Mouse (Mus musculus): ENCODE measurements around the gene Il1a. TPM values are rescaled to one million over a fixed set of nuclear protein-coding genes. Genes with fewer than 3 reads are reported as not detected.

Gene Il1a
- total RNA-seq, 2 experiments from 2014 or later = 0.48 to 0.76 TPM

GRCm38 (mm10) chr2:129265316-129265715 is 44.5 kb downstream of the Il1a start:
- no peak for DNase-seq (ENCODE audit: low spot score in 2 of 2)

GRCm38 (mm10) chr2:129263073-129263472 is 46.7 kb downstream of the Il1a start:
- DNase-seq (ENCODE audit: low spot score in 2 of 2) = no peak

DNA sequence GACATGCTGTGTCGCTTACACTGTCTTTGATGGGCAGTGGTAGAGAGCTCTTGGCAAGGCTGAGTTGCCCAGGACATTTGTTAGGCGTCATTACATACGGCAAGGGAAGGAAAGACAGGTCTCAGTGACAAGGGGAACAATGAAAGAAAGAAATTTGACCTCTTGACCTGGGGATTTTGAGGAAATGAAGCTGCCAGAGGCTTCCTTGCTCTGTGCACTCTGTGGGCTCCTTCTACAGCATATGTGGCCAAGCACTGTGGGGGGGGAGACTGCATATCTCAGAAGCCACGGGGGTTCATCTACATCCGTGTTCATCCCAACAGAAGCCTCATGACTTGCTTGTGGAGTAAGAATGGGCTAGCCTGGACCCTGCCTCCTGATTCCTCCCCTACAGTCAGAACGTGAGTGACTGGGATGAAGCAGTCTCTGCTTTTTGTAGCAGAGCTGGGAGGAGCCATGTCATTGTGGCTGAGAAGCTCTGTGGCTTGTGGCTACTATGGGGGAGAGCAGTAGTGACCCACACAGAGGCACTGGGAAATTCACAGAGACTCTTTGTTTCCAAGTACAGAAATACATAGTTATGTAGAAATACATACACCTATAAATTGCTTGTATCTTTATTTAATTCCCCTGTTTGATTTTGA is 48.5 kb downstream of the Il1a start:
- no peak for DNase-seq (ENCODE audit: low spot score in 2 of 2)

GRCm38 (mm10) chr2:129260646-129261045 is 49.1 kb downstream of the Il1a start:
- DNase-seq (ENCODE audit: low spot score in 2 of 2) = no peak

DNA sequence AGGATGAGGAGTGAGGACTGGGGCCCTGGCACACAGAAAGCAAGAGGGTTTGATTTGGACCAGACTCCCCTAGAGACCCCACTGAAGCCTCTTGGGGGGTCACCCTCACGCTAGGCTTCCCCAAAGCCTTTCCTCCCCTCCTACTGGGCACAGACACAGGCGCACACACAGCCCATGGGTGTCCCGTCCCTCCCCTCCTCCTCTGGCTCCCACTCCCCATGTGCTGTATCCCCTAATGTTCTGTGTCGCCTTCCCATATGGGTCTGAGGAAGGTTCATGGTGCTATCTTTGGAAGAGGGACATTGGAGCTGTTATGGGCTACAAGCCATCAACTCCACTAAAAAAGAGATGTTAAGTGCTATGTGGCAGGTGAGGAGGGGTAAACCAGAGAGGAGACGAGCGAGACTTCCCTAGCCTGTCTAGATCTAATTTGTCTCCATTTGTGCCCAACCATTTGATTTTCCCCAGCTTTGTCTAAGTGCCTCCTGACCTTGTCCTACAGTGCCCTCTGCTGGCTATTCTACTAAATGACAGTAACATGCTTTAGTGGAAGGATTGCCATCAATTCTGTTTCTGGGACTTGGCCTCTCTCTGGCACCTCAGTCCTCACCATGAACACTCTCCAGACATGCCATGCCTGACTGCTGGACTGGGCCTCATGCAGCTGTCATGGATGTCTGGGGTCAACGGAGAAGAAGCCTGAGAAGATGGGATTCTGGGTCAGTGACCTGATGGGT is 51.1 kb downstream of the Il1a start:
- peak; percentile 59 to 92 for DNase-seq (ENCODE audit: low spot score in 2 of 2)

DNA sequence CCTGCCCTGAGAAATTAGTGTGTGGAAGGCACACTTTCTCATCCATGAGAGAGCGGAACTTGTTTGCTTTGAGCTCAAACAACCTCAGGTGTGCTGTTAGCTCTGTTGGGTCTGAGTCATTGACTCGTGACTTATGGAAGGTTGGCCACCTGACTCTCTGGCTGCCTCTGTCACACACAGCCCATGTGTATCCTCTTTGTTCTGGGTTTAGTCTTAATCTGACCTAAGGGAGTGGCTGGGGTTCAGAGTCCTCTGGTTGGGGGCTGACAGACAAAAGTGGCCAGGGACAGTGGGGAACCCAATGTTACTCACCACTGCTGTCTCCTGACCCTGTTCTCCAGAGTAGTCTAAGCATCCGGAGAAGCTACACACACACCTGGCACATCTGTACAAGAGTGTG is 51.7 kb downstream of the Il1a start:
- DNase-seq (ENCODE audit: low spot score in 2 of 2) = no peak

GRCm38 (mm10) chr2:129256006-129256405 is 53.8 kb downstream of the Il1a start:
- no peak for DNase-seq (ENCODE audit: low spot score in 2 of 2)

- no peak for DNase-seq (ENCODE audit: low spot score in 2 of 2)
Measured at GRCm38 (mm10) chr2:129254076-129254475, 55.7 kb downstream of the Il1a start.

DNA sequence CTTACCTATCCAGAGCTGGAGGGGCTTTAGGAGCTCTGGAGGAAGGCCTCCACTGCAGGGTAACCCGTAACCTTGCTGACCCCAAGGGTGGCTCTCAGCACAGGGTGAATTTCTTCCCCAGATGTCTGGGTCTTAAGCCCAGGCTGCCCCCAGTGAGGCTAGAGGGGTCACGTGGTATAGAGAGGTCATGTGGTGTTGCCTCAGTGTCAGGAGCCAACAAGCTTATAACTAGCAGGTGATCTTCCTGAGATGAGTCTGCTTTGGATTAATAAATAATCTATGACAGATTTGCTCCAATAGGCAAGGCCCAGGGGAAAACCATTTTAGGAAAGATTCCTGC is 56.2 kb downstream of the Il1a start:
- no peak for DNase-seq (ENCODE audit: low spot score in 2 of 2)

DNA sequence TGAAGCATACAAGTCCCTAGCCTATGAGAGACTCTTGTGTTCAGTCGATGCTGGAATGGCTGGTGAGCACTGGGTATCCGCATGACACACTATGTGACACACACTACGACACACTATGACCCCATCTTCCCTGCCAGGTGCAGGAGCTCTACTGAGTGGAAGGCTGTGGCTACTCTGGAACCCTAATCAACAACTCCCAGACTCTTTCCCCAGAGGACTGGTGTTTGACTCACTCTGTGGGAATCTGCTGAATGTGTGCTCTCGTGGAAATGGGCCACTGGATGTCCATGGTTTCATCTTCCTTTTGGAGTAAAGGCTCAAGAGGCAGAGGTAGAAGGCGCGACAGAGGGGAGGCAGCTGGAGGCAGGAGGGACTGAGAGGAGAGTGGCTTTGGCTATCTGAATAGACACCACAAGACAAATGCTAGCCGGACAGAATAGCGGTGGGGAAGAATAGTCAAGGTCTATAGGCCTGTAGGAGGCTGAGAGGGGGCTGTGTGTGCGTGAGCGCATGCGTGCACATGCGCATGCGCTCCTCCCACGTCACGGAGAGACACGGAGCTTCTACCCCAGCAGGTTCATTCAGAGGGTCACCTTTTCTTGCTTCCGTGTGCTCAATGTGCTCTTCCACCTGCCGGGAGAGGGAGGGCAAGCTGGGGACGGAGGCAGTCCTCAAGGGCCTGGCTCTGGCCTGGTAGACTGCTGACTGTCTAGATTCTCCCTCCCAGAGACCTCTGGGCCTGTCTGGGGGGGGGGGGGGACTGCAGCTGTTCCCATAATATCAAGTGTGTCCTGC is 56.7 kb downstream of the Il1a start:
- no peak for DNase-seq (ENCODE audit: low spot score in 2 of 2)

Other genes starting within 250 kb of the Il1a start
- 10 to 100 TPM; 45.0 to 49.2 TPM for gene Ttl, start 244.0 kb downstream of the Il1a start, total RNA-seq (2021)
- gene Polr1b, start 209.0 kb downstream of the Il1a start, total RNA-seq (2021) = 10 to 100 TPM; 16.1 to 17.8 TPM
- gene Chchd5, start 180.3 kb downstream of the Il1a start, total RNA-seq (2021) = 10 to 100 TPM; 11.8 to 13.5 TPM
- 100 to 1,000 TPM; 110 to 130 TPM for gene Slc20a1, start 111.2 kb downstream of the Il1a start, total RNA-seq (2021)
- 1 to 10 TPM; 1.3 to 2.1 TPM for gene Ckap2l, start 12.8 kb downstream of the Il1a start, total RNA-seq (2021)
- not detected for gene Il1b, start 61.2 kb upstream of the Il1a start, total RNA-seq (2021)
- gene F830045P16Rik, start 226.6 kb upstream of the Il1a start, total RNA-seq (2021) = under 1 TPM; 0.32 to 0.38 TPM